Mouse (Mus musculus): ENCODE measurements around the gene Sptb. TPM values are rescaled to one million over a fixed set of nuclear protein-coding genes. Genes with fewer than 3 reads are reported as not detected.

The Sptb gene
- polyA plus RNA-seq, 1 experiment from 2014 or later = 3.3 TPM

- Histone ChIP-seq H3K27ac (replicated peaks; ENCODE audit: low read depth, low read length) (no peak overlapping the region), H3K9me3 (ENCODE audit: control insufficient read depth, low read length) (no peaks in the 10 kb centered on the region), H3K36me3 (ENCODE audit: control insufficient read depth, insufficient read depth, low read length) (no peaks in the 10 kb centered on the region), H3K4me1 (ENCODE audit: control insufficient read depth, insufficient read depth, low read length) (peaks cover 11% of the 10 kb centered on the region; the same call in 1 of the 2 replicates), H3K27me3 (replicated peaks; ENCODE audit: control insufficient read depth, insufficient read depth, low read length) (peaks cover 72% of the 10 kb centered on the region), H3K4me3 (ENCODE audit: low read depth, low read length) (peak overlapping the region; percentile 67), H3K4me2 (ENCODE audit: low read depth, low read length) (peak overlapping the region; percentile 100), H3K9ac (ENCODE audit: low read depth, low read length) (peak overlapping the region; percentile 56)
- DNase-seq (ENCODE audit: low spot score) (no peak), ATAC-seq (ENCODE audit: low read depth) (peak; percentile 37; the same call in 1 of the 2 replicates)
- 15% methylated on average over 11 of the region's 34 CpGs for WGBS
Measured at GRCm38 (mm10) chr12:76708956-76709794, 1.2 kb downstream of the Sptb start.

- Histone ChIP-seq H3K27me3 (replicated peaks; ENCODE audit: control insufficient read depth, insufficient read depth, low read length) (peaks cover 67% of the 10 kb centered on the region), H3K4me3 (ENCODE audit: low read depth, low read length) (no peak overlapping the region), H3K4me1 (ENCODE audit: control insufficient read depth, insufficient read depth, low read length) (peaks cover 11% of the 10 kb centered on the region; the same call in 1 of the 2 replicates), H3K27ac (replicated peaks; ENCODE audit: low read depth, low read length) (no peak overlapping the region), H3K36me3 (ENCODE audit: control insufficient read depth, insufficient read depth, low read length) (no peaks in the 10 kb centered on the region), H3K4me2 (ENCODE audit: low read depth, low read length) (no peak overlapping the region), H3K9me3 (ENCODE audit: control insufficient read depth, low read length) (no peaks in the 10 kb centered on the region), H3K9ac (ENCODE audit: low read depth, low read length) (no peak overlapping the region)
- no peak for DNase-seq (ENCODE audit: low spot score)
- no peak for ATAC-seq (ENCODE audit: low read depth)
- 75% methylated on average over 3 of the region's 3 CpGs for WGBS
Measured at GRCm38 (mm10) chr12:76708181-76708580, 2.2 kb downstream of the Sptb start.

- no peak overlapping the region for H3K4me2 ChIP-seq (ENCODE audit: low read depth, low read length)
- H3K4me1 ChIP-seq (ENCODE audit: control insufficient read depth, insufficient read depth, low read length) = no peaks in the 10 kb centered on the region
- H3K27me3 ChIP-seq (replicated peaks; ENCODE audit: control insufficient read depth, insufficient read depth, low read length) = no peaks in the 10 kb centered on the region
- no peak overlapping the region for H3K4me3 ChIP-seq (ENCODE audit: low read depth, low read length)
- no peak overlapping the region for H3K27ac ChIP-seq (replicated peaks; ENCODE audit: low read depth, low read length)
- H3K36me3 ChIP-seq (ENCODE audit: control insufficient read depth, insufficient read depth, low read length) = no peaks in the 10 kb centered on the region
- WGBS = 81% methylated on average over 13 of the region's 13 CpGs
- no peak overlapping the region for H3K9ac ChIP-seq (ENCODE audit: low read depth, low read length)
- DNase-seq (ENCODE audit: low spot score) (no peak), ATAC-seq (ENCODE audit: low read depth) (no peak)
- H3K9me3 ChIP-seq (ENCODE audit: control insufficient read depth, low read length) = no peaks in the 10 kb centered on the region
Measured at GRCm38 (mm10) chr12:76696380-76696935, 13.9 kb downstream of the Sptb start.

GRCm38 (mm10) chr12:76695773-76696172 lies 14.6 kb downstream of the Sptb start:
- Histone ChIP-seq H3K4me3 (ENCODE audit: low read depth, low read length) (no peak overlapping the region), H3K27ac (replicated peaks; ENCODE audit: low read depth, low read length) (no peak overlapping the region), H3K36me3 (ENCODE audit: control insufficient read depth, insufficient read depth, low read length) (no peaks in the 10 kb centered on the region), H3K9ac (ENCODE audit: low read depth, low read length) (no peak overlapping the region), H3K4me1 (ENCODE audit: control insufficient read depth, insufficient read depth, low read length) (no peaks in the 10 kb centered on the region), H3K27me3 (replicated peaks; ENCODE audit: control insufficient read depth, insufficient read depth, low read length) (no peaks in the 10 kb centered on the region), H3K9me3 (ENCODE audit: control insufficient read depth, low read length) (no peaks in the 10 kb centered on the region), H3K4me2 (ENCODE audit: low read depth, low read length) (no peak overlapping the region)
- no peak for DNase-seq (ENCODE audit: low spot score)
- WGBS = 67% methylated on average over 5 of the region's 5 CpGs
- no peak for ATAC-seq (ENCODE audit: low read depth)

- WGBS = 4% methylated on average over 17 of the region's 17 CpGs
- peak; percentile 44 for DNase-seq (ENCODE audit: low spot score)
- Histone ChIP-seq H3K36me3 (ENCODE audit: control insufficient read depth, insufficient read depth, low read length) (no peaks in the 10 kb centered on the region), H3K4me1 (ENCODE audit: control insufficient read depth, insufficient read depth, low read length) (no peaks in the 10 kb centered on the region), H3K9me3 (ENCODE audit: control insufficient read depth, low read length) (no peaks in the 10 kb centered on the region), H3K27me3 (replicated peaks; ENCODE audit: control insufficient read depth, insufficient read depth, low read length) (no peaks in the 10 kb centered on the region), H3K9ac (ENCODE audit: low read depth, low read length) (0 out of 2 replicates have a peak overlapping the region, but pooled peaks have one; percentile 2), H3K4me2 (ENCODE audit: low read depth, low read length) (peak overlapping the region; percentile 58), H3K4me3 (ENCODE audit: low read depth, low read length) (peak overlapping the region; percentile 24), H3K27ac (replicated peaks; ENCODE audit: low read depth, low read length) (no peak overlapping the region)
- ATAC-seq (ENCODE audit: low read depth) = peak; percentile 68
Measured at GRCm38 (mm10) chr12:76694801-76695505, 15.4 kb downstream of the Sptb start.

- Histone ChIP-seq H3K4me1 (ENCODE audit: control insufficient read depth, insufficient read depth, low read length) (no peaks in the 10 kb centered on the region), H3K4me3 (ENCODE audit: low read depth, low read length) (no peak overlapping the region), H3K9me3 (ENCODE audit: control insufficient read depth, low read length) (no peaks in the 10 kb centered on the region), H3K36me3 (ENCODE audit: control insufficient read depth, insufficient read depth, low read length) (no peaks in the 10 kb centered on the region), H3K9ac (ENCODE audit: low read depth, low read length) (no peak overlapping the region), H3K27ac (replicated peaks; ENCODE audit: low read depth, low read length) (no peak overlapping the region), H3K27me3 (replicated peaks; ENCODE audit: control insufficient read depth, insufficient read depth, low read length) (no peaks in the 10 kb centered on the region), H3K4me2 (ENCODE audit: low read depth, low read length) (no peak overlapping the region)
- DNase-seq (ENCODE audit: low spot score) = no peak
- no peak for ATAC-seq (ENCODE audit: low read depth)
- WGBS = 70% methylated on average over 10 of the region's 10 CpGs
Measured at GRCm38 (mm10) chr12:76687498-76688200, 22.7 kb downstream of the Sptb start.

- Histone ChIP-seq H3K4me1 (ENCODE audit: control insufficient read depth, insufficient read depth, low read length) (no peaks in the 10 kb centered on the region), H3K4me3 (ENCODE audit: low read depth, low read length) (no peak overlapping the region), H3K27me3 (replicated peaks; ENCODE audit: control insufficient read depth, insufficient read depth, low read length) (no peaks in the 10 kb centered on the region), H3K4me2 (ENCODE audit: low read depth, low read length) (no peak overlapping the region), H3K9ac (ENCODE audit: low read depth, low read length) (no peak overlapping the region), H3K9me3 (ENCODE audit: control insufficient read depth, low read length) (no peaks in the 10 kb centered on the region), H3K27ac (replicated peaks; ENCODE audit: low read depth, low read length) (no peak overlapping the region), H3K36me3 (ENCODE audit: control insufficient read depth, insufficient read depth, low read length) (no peaks in the 10 kb centered on the region)
- DNase-seq (ENCODE audit: low spot score) = no peak
- 94% methylated on average over 3 of the region's 3 CpGs for WGBS
- no peak for ATAC-seq (ENCODE audit: low read depth)
Measured at GRCm38 (mm10) chr12:76685647-76686046, 24.7 kb downstream of the Sptb start.

GRCm38 (mm10) chr12:76684493-76684892 lies 25.9 kb downstream of the Sptb start:
- Histone ChIP-seq H3K9ac (ENCODE audit: low read depth, low read length) (no peak overlapping the region), H3K36me3 (ENCODE audit: control insufficient read depth, insufficient read depth, low read length) (no peaks in the 10 kb centered on the region), H3K27ac (replicated peaks; ENCODE audit: low read depth, low read length) (no peak overlapping the region), H3K27me3 (replicated peaks; ENCODE audit: control insufficient read depth, insufficient read depth, low read length) (no peaks in the 10 kb centered on the region), H3K4me2 (ENCODE audit: low read depth, low read length) (no peak overlapping the region), H3K4me3 (ENCODE audit: low read depth, low read length) (no peak overlapping the region), H3K4me1 (ENCODE audit: control insufficient read depth, insufficient read depth, low read length) (no peaks in the 10 kb centered on the region), H3K9me3 (ENCODE audit: control insufficient read depth, low read length) (no peaks in the 10 kb centered on the region)
- no peak for DNase-seq (ENCODE audit: low spot score)
- 66% methylated on average over 6 of the region's 6 CpGs for WGBS
- ATAC-seq (ENCODE audit: low read depth) = no peak

Measured in embryonic facial prominence, embryonic 14.5 days (tissue).